Mouse (Mus musculus): Measurements from ENCODE around the gene Smyd5. TPM values are rescaled to one million over a fixed set of nuclear protein-coding genes. Genes with fewer than 3 reads are reported as not detected.

Smyd5 gene
- polyA plus RNA-seq (2017; shearing (Covaris generic)), result 39.6 TPM

GRCm38 (mm10) chr6:85431842-85432431, at the start of gene Smyd5:
Smyd5 (plus strand) TSS chr6:85431989.

GRCm38 (mm10) chr6:85423836-85424379, 7.9 kb upstream of the Smyd5 start, which contains the start of gene Noto:
Noto (plus strand) TSS chr6:85423886.

GRCm38 (mm10) chr6:85450697-85451663, 19.2 kb downstream of the Smyd5 start, which contains the start of gene Cct7:
Cct7 (plus strand) TSS chr6:85451514.

GRCm38 (mm10) chr6:85451664-85452410, 20.0 kb downstream of the Smyd5 start, which contains the start of gene Pradc1:
Pradc1 (minus strand) TSS chr6:85451970.

Other genes starting within 250 kb of the Smyd5 start
- not detected for gene Emx1, start 244.6 kb upstream of the Smyd5 start, polyA plus RNA-seq (2017; shearing (Covaris generic))
- gene Sfxn5, start 98.6 kb upstream of the Smyd5 start, polyA plus RNA-seq (2017; shearing (Covaris generic)), result 0.50 TPM
- 0.92 TPM for gene Rab11fip5, start 57.4 kb upstream of the Smyd5 start, polyA plus RNA-seq (2017; shearing (Covaris generic))
- not detected for gene Noto, start 8.1 kb upstream of the Smyd5 start, polyA plus RNA-seq (2017; shearing (Covaris generic))
- gene Cct7, start 19.5 kb downstream of the Smyd5 start, polyA plus RNA-seq (2017; shearing (Covaris generic)), result 276 TPM
- gene Pradc1, start 20.0 kb downstream of the Smyd5 start, polyA plus RNA-seq (2017; shearing (Covaris generic)), result 17.0 TPM
- not detected for gene Fbxo41, start 71.0 kb downstream of the Smyd5 start, polyA plus RNA-seq (2017; shearing (Covaris generic))
- gene Egr4, start 81.6 kb downstream of the Smyd5 start, polyA plus RNA-seq (2017; shearing (Covaris generic)), result 0.57 TPM
- 1.6 TPM for gene Alms1, start 155.5 kb downstream of the Smyd5 start, polyA plus RNA-seq (2017; shearing (Covaris generic))